Mouse (Mus musculus) 3134 (cell line): Measurements from ENCODE around the gene H2-Ob.

Experiments used
- DNase-seq: peaks from one replicate; pipeline ENCODE4 v3.0.0-alpha.2; 2011; ENCODE audit warnings: low spot score; ENCODE audit not compliant: insufficient read length; ENCODE audit errors: extremely low read depth

Gene H2-Ob

GRCm38 (mm10) chr17:34239601-34240041 is 918 bp downstream of the H2-Ob start:
- no peak for DNase-seq

GRCm38 (mm10) chr17:34240366-34240765 is 1.7 kb downstream of the H2-Ob start:
- DNase-seq = no peak

GRCm38 (mm10) chr17:34240916-34241315 is 2.2 kb downstream of the H2-Ob start:
- DNase-seq = no peak

GRCm38 (mm10) chr17:34244656-34245055 is 6.0 kb downstream of the H2-Ob start:
- no peak for DNase-seq

GRCm38 (mm10) chr17:34247047-34247446 is 8.3 kb downstream of the H2-Ob start:
- DNase-seq = no peak

GRCm38 (mm10) chr17:34248764-34249163 is 10.1 kb downstream of the H2-Ob start:
- DNase-seq = no peak

GRCm38 (mm10) chr17:34249361-34249760 is 10.7 kb downstream of the H2-Ob start:
- DNase-seq = no peak

GRCm38 (mm10) chr17:34249878-34250277 is 11.2 kb downstream of the H2-Ob start:
- DNase-seq = no peak

GRCm38 (mm10) chr17:34251666-34252065 is 13.0 kb downstream of the H2-Ob start:
- no peak for DNase-seq

- no peak for DNase-seq
These were observed 17.8 kb downstream of the H2-Ob start for GRCm38 (mm10) chr17:34256501-34256900.

GRCm38 (mm10) chr17:34257594-34258375 is 19.1 kb downstream of the H2-Ob start, which contains the start of gene H2-Ab1:
Gene H2-Ab1 (plus strand): TSS chr17:34257689.
- DNase-seq = no peak

- no peak for DNase-seq
These were observed 21.8 kb downstream of the H2-Ob start for GRCm38 (mm10) chr17:34260551-34260950.

- no peak for DNase-seq
These were observed 22.8 kb downstream of the H2-Ob start for GRCm38 (mm10) chr17:34261502-34261901.

- no peak for DNase-seq
These were observed 24.4 kb downstream of the H2-Ob start for GRCm38 (mm10) chr17:34263068-34263467.

GRCm38 (mm10) chr17:34263811-34264371 is 25.2 kb downstream of the H2-Ob start:
- no peak for DNase-seq

GRCm38 (mm10) chr17:34264452-34265351 is 26.0 kb downstream of the H2-Ob start:
- no peak for DNase-seq

- no peak for DNase-seq
These were observed 29.6 kb downstream of the H2-Ob start for GRCm38 (mm10) chr17:34268262-34268661.

- DNase-seq = no peak
These were observed 30.0 kb downstream of the H2-Ob start for GRCm38 (mm10) chr17:34268748-34269147.

- DNase-seq = no peak
These were observed 31.1 kb downstream of the H2-Ob start for GRCm38 (mm10) chr17:34269817-34270216.

- no peak for DNase-seq
These were observed 31.5 kb downstream of the H2-Ob start for GRCm38 (mm10) chr17:34270230-34270629.

- DNase-seq = no peak
These were observed 32.2 kb downstream of the H2-Ob start for GRCm38 (mm10) chr17:34270940-34271339.
